Mouse (Mus musculus) CH12.LX (cell line): Measurements from ENCODE around the gene Dcakd. TPM values are rescaled to one million over a fixed set of nuclear protein-coding genes. Genes with fewer than 3 reads are reported as not detected.

Source experiments
- DNase-seq: peaks from one replicate; pipeline ENCODE4 v3.0.0-alpha.2; 2013; ENCODE audit errors: extremely low read depth
- H3K27ac ChIP-seq: 2 replicates; pipeline ENCODE4 v1.5.1; 2012; ENCODE audit warnings: low read depth, mild to moderate bottlenecking, control low read depth, moderate library complexity; ENCODE audit not compliant: insufficient read depth
- H3K27me3 ChIP-seq: replicated peaks from 2 replicates; pipeline ENCODE3; 2012; ENCODE audit warnings: inconsistent platforms
- H3K36me3 ChIP-seq, 2 experiments: replicated peaks in 1 of 2; 2 replicates each; pipeline versions ENCODE3 to v1.6.1; 2012; ENCODE audit warnings: inconsistent platforms in 1 of 2, low read length in 1 of 2, mild to moderate bottlenecking in 1 of 2, mixed read lengths in 1 of 2, moderate library complexity in 1 of 2; ENCODE audit not compliant: control insufficient read depth in 1 of 2, insufficient read depth in 1 of 2
- H3K4me1 ChIP-seq, 2 experiments: 2 replicates each; pipeline ENCODE4 v1.6.1; 2012; ENCODE audit warnings: inconsistent platforms in 1 of 2, moderate library complexity in 1 of 2; ENCODE audit not compliant: insufficient read depth in 2 of 2, control insufficient read depth in 1 of 2
- H3K4me2 ChIP-seq: 2 replicates; pipeline ENCODE4 v1.6.1; 2012; ENCODE audit warnings: low read depth, mild to moderate bottlenecking, control low read depth; ENCODE audit not compliant: poor library complexity, insufficient read depth, severe bottlenecking
- H3K4me3 ChIP-seq, 3 experiments: fragments of 150-350 bp in 1 of 3; sonication (generic) in 1 of 3; replicated peaks in 1 of 3; 2 replicates each; pipeline versions ENCODE3 to v1.5.1; 2011 to 2012; ENCODE audit warnings: low read depth in 2 of 3, low read length in 2 of 3, mild to moderate bottlenecking in 2 of 3, moderate library complexity in 2 of 3, control low read depth in 1 of 3, improper control_type of control experiment in 1 of 3, inconsistent platforms in 1 of 3, mixed read lengths in 1 of 3; ENCODE audit not compliant: poor library complexity in 1 of 3
- H3K79me2 ChIP-seq: replicated peaks from 2 replicates; pipeline ENCODE4 v1.6.1; 2012; ENCODE audit warnings: mild to moderate bottlenecking, moderate library complexity; ENCODE audit not compliant: control insufficient read depth, poor library complexity, insufficient read depth, severe bottlenecking; ENCODE audit errors: extremely low read depth
- H3K9ac ChIP-seq: 2 replicates; pipeline ENCODE4 v1.6.1; 2012; ENCODE audit warnings: low read depth, mild to moderate bottlenecking, control low read depth, moderate library complexity; ENCODE audit not compliant: insufficient read depth
- H3K9me3 ChIP-seq: replicated peaks from 2 replicates; pipeline ENCODE3; 2012; ENCODE audit warnings: low read length, inconsistent platforms, mixed read lengths
- CHD2 ChIP-seq: IDR thresholded peaks from 2 replicates; pipeline ENCODE4 v1.6.1; 2011; ENCODE audit warnings: low read length, improper control_type of control experiment
- CTCF ChIP-seq, 2 experiments: IDR thresholded peaks in 1 of 2; conservative IDR thresholded peaks in 1 of 2; 2 replicates each; pipeline ENCODE4 v1.5.1; 2011 to 2012; ENCODE audit warnings: low read depth in 2 of 2, low read length in 2 of 2, improper control_type of control experiment in 1 of 2, inconsistent platforms in 1 of 2, mild to moderate bottlenecking in 1 of 2, moderate library complexity in 1 of 2
- E2F4 ChIP-seq: IDR thresholded peaks from 2 replicates; pipeline ENCODE4 v1.6.1; 2011; ENCODE audit warnings: low read depth, low read length, improper control_type of control experiment; ENCODE audit not compliant: insufficient replicate concordance
- JUN ChIP-seq: IDR thresholded peaks from 2 replicates; pipeline ENCODE4 v1.6.1; 2011; ENCODE audit warnings: low read depth, mild to moderate bottlenecking, low read length, improper control_type of control experiment, moderate library complexity; ENCODE audit not compliant: insufficient read depth
- JUND ChIP-seq: conservative IDR thresholded peaks from 2 replicates; pipeline ENCODE4 v1.6.1; 2011; ENCODE audit warnings: low read depth, low read length, improper control_type of control experiment
- MAX ChIP-seq: IDR thresholded peaks from 2 replicates; pipeline ENCODE4 v1.6.1; 2011; ENCODE audit warnings: low read length, improper control_type of control experiment
- MAZ ChIP-seq: IDR thresholded peaks from 2 replicates; pipeline ENCODE4 v1.6.1; 2012; ENCODE audit warnings: low read depth, mild to moderate bottlenecking, inconsistent platforms, low read length, improper control_type of control experiment, moderate library complexity
- MEF2A ChIP-seq: IDR thresholded peaks from 2 replicates; pipeline ENCODE4 v1.6.1; 2014; ENCODE audit warnings: low read depth, mild to moderate bottlenecking, inconsistent platforms, low read length, improper control_type of control experiment, borderline replicate concordance
- NELFE ChIP-seq: IDR thresholded peaks from 2 replicates; pipeline ENCODE4 v1.6.1; 2011; ENCODE audit warnings: low read depth, low read length, improper control_type of control experiment
- NRF1 ChIP-seq: IDR thresholded peaks from 2 replicates; pipeline ENCODE4 v1.6.1; 2014; ENCODE audit warnings: low read depth, mild to moderate bottlenecking, inconsistent platforms, low read length, improper control_type of control experiment, moderate library complexity
- PAX5 ChIP-seq: IDR thresholded peaks from 2 replicates; pipeline ENCODE4 v1.6.1; 2012; ENCODE audit warnings: low read length, inconsistent platforms, mixed read lengths
- POLR2AphosphoS2 ChIP-seq: IDR thresholded peaks from 2 replicates; pipeline ENCODE4 v1.6.1; 2011; ENCODE audit warnings: low read depth, low read length, improper control_type of control experiment
- RAD21 ChIP-seq: IDR thresholded peaks from 2 replicates; pipeline ENCODE4 v1.6.1; 2011; ENCODE audit warnings: low read depth, mild to moderate bottlenecking, low read length, improper control_type of control experiment, moderate library complexity
- RCOR1 ChIP-seq: conservative IDR thresholded peaks from 2 replicates; pipeline ENCODE4 v1.6.1; 2012; ENCODE audit warnings: low read depth, mild to moderate bottlenecking, inconsistent platforms, low read length, improper control_type of control experiment
- SIN3A ChIP-seq: IDR thresholded peaks from 2 replicates; pipeline ENCODE4 v1.6.1; 2012; ENCODE audit warnings: low read length, improper control_type of control experiment, inconsistent platforms
- UBTF ChIP-seq: IDR thresholded peaks from 2 replicates; pipeline ENCODE4 v1.6.1; 2012; ENCODE audit warnings: low read depth, mild to moderate bottlenecking, inconsistent platforms, low read length, improper control_type of control experiment, moderate library complexity
- USF2 ChIP-seq: conservative IDR thresholded peaks from 2 replicates; pipeline ENCODE4 v1.6.1; 2011; ENCODE audit warnings: low read depth, low read length, improper control_type of control experiment
- ZKSCAN1 ChIP-seq: IDR thresholded peaks from 2 replicates; pipeline ENCODE4 v1.6.1; 2012; ENCODE audit warnings: low read depth, inconsistent platforms, low read length, improper control_type of control experiment, borderline replicate concordance
- ZMIZ1 ChIP-seq: IDR thresholded peaks from 2 replicates; pipeline ENCODE4 v1.6.1; 2012; ENCODE audit warnings: low read depth, mild to moderate bottlenecking, inconsistent platforms, low read length, improper control_type of control experiment
- ZNF384 ChIP-seq: IDR thresholded peaks from 2 replicates; pipeline ENCODE4 v1.6.1; 2012; ENCODE audit warnings: low read depth, low read length, improper control_type of control experiment, inconsistent platforms
- dilution Hi-C: fragments of 300-500 bp; cut with MboI; formaldehyde crosslinking; loops from 2 replicates; pipeline ENCODE4 v1.14.3; 2020; ENCODE audit warnings: low sequenced_read_pairs; ENCODE audit not compliant: extremely low pct_unique_long_range_greater_than_20kb, extremely low pct_ligation_motif_present
- in situ Hi-C: fragments of 300-500 bp; cut with MboI; formaldehyde crosslinking; loops from 3 replicates; pipeline ENCODE4 v1.14.3; 2019; ENCODE audit warnings: low sequenced_read_pairs, low pct_ligation_motif_present, low pct_unique_long_range_greater_than_20kb, mixed read lengths
- polyA plus RNA-seq: library from polyadenylated mRNA; unstranded; fragments of >175 nt; gene quantifications from 2 replicates; pipeline ENCODE4 v1.2.1, GENCODE M21; 2012; ENCODE audit warnings: low read depth; ENCODE audit not compliant: insufficient read length
- total RNA-seq, 2 experiments: library from RNA; depleted of rRNA; stranded (reverse); fragments of 300-350 nt in 1 of 2; fragments of >200 nt in 1 of 2; gene quantifications; 2 replicates each; pipeline ENCODE4 v1.2.3; 2012 to 2014

Dcakd gene
- total and polyA plus RNA-seq, 3 experiments = 8.8 to 89.0 (median 24.0) TPM

GRCm38 (mm10) chr11:102999317-102999970 is 28.7 kb downstream of the Dcakd start:
- no peak for TF ChIP-seq MAZ
- TF ChIP-seq CTCF (conservative IDR thresholded peaks at IDR 0.05 in 1 of 2, IDR thresholded peaks at IDR 0.05 in 1 of 2; ENCODE audit: low read depth in 2 of 2, low read length in 2 of 2) = peak in 1 of 2 experiments; percentile 21; a peak in 1 of 4 replicates
- TF ChIP-seq RAD21 = no peak
- TF ChIP-seq, all 38 proteins: peak for 1
- Histone ChIP-seq H3K4me2 (no peak overlapping the region), H3K4me3 (no peak overlapping the region), H3K9me3 (no peaks in the 10 kb centered on the region), H3K9ac (no peak overlapping the region), H3K79me2 (no peaks in the 10 kb centered on the region; the same call in 1 of the 2 replicates), H3K27me3 (no peaks in the 10 kb centered on the region), H3K36me3 (peaks cover 56 to 87% of the 10 kb centered on the region in 2 experiments), H3K27ac (no peak overlapping the region), H3K4me1 (no peaks in the 10 kb centered on the region)
- dilution Hi-C loops = no loop called here
- DNase-seq = no peak
- in situ Hi-C loops = no loop called here

DNA sequence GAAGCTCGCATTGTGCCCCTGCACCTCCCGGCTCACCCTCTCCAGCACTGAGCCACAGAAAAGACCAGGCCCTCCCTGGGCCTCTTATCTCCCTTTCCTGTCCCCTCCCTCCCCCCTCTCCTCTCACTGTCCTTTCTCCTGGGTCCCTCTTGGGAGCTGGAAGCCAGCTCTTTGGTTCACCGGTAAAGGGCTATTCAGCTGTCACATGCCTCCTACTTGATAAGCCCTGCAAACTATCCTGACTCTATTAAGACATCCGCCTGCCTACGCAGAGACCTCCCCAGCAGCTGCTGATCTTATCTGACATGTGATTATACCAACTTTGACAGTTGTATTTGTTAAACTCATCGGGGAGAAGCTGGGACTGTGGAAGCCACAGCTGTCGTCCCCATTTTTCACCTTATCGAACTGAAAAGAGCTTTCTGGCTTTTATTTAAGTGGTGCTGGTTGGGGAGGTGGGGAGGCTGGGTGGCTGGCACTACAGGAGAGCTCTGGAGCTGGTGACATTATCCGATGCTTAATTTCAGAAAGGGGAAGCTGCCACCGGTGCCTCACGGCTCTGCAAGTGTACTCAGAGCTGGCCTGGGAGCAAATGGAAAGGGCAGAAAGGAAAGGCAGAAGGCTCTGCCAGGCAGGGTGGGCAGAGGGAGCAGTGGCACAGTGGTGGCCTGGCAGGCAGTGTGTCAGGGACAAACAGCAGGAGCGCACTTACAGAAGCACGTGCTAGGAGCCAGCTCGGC is 29.4 kb downstream of the Dcakd start:
- no peaks in the 10 kb centered on the region for H3K4me1 ChIP-seq
- dilution Hi-C loops (no loop called here), in situ Hi-C loops (no loop called here)
- no peak overlapping the region for H3K4me2 ChIP-seq
- H3K27ac ChIP-seq = no peak overlapping the region
- no peaks in the 10 kb centered on the region for H3K27me3 ChIP-seq
- no peak for DNase-seq
- H3K9me3 ChIP-seq = no peaks in the 10 kb centered on the region
- H3K9ac ChIP-seq = no peak overlapping the region
- H3K36me3 ChIP-seq = peaks cover 62 to 90% of the 10 kb centered on the region in 2 experiments
- no peak overlapping the region for H3K4me3 ChIP-seq
- TF ChIP-seq RAD21 = no peak
- TF ChIP-seq PAX5 = no peak
- TF ChIP-seq JUND = no peak
- no peak for TF ChIP-seq JUN
- no peak for TF ChIP-seq UBTF
- TF ChIP-seq ZKSCAN1 = no peak
- TF ChIP-seq ZMIZ1 = no peak
- TF ChIP-seq NELFE = no peak
- TF ChIP-seq CHD2 = no peak
- H3K79me2 ChIP-seq = no peaks in the 10 kb centered on the region; the same call in 1 of the 2 replicates

DNA sequence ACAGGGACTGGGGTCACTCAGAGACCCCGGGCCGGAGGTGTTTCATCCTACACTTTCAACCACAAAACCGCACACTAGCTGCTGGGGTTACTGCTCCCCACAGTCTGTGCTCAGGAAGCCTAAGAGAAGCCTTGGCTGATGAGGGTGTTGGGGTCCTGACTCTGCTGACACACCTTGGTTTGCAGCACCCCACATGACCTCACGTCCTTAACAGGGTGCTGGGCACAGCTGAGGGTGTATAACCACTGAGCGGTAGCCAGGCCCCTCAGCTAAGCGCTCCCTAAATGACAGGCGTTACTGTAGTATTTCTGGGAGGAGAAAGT is 29.9 kb downstream of the Dcakd start:
- Histone ChIP-seq H3K9ac (no peak overlapping the region), H3K79me2 (no peaks in the 10 kb centered on the region; the same call in 1 of the 2 replicates), H3K4me1 (no peaks in the 10 kb centered on the region), H3K4me3 (no peak overlapping the region), H3K36me3 (peaks cover 62 to 90% of the 10 kb centered on the region in 2 experiments), H3K9me3 (no peaks in the 10 kb centered on the region), H3K27me3 (no peaks in the 10 kb centered on the region), H3K4me2 (no peak overlapping the region), H3K27ac (no peak overlapping the region)
- dilution Hi-C loops (no loop called here), in situ Hi-C loops (no loop called here)
- no peak for DNase-seq
- no peak for TF ChIP-seq PAX5
- no peak for TF ChIP-seq MAX
- no peak for TF ChIP-seq E2F4
- TF ChIP-seq USF2 = no peak
- TF ChIP-seq RCOR1 = no peak
- no peak for TF ChIP-seq SIN3A
- no peak for TF ChIP-seq ZNF384
- no peak for TF ChIP-seq MAZ
- TF ChIP-seq JUND = no peak
- TF ChIP-seq MEF2A = no peak
- no peak for TF ChIP-seq NRF1
- TF ChIP-seq POLR2AphosphoS2 = no peak
